Mouse (Mus musculus) 3T3-L1 (cell line): ENCODE results near the gene Unk.

ENCODE experiments used
- DNase-seq: peaks from one replicate; pipeline ENCODE4 v3.0.0-alpha.2; 2015; ENCODE audit warnings: low read depth, low spot score

The Unk gene

GRCm38 (mm10) chr11:116106963-116107776, 77.0 kb downstream of the Unk start:
- peak; percentile 65 for DNase-seq

GRCm38 (mm10) chr11:116107777-116108285, 77.7 kb downstream of the Unk start:
- DNase-seq = no peak

GRCm38 (mm10) chr11:116108464-116109137, 78.5 kb downstream of the Unk start:
- peak; percentile 93 for DNase-seq

- DNase-seq = no peak
Measured at GRCm38 (mm10) chr11:116109441-116110081, 79.4 kb downstream of the Unk start.

- DNase-seq = peak; percentile 76
Measured at GRCm38 (mm10) chr11:116110131-116110530, 80.0 kb downstream of the Unk start.

- peak; percentile 78 for DNase-seq
Measured at GRCm38 (mm10) chr11:116110540-116110939, 80.4 kb downstream of the Unk start.
